29 mouse cellular contexts compared by ENCODE assay signal in genomic region chr6:113513944-113514343, GRCm38 (mm10). TPM values are rescaled to one million over a fixed set of nuclear protein-coding genes. Genes with fewer than 3 reads are reported as not detected.
"Had no signal": no experiment of that assay in that cellular context is flagged by ENCODE, and none has a peak within 500 bp of the region (broad histone marks: within the 10 kb centered on the region; RNA-seq: fewer than 3 reads in every experiment).

No protein-coding gene starts in this region.

- H3K4me2 ChIP-seq: heart, embryonic 11.5 days; heart, embryonic 13.5 days; heart, embryonic 15.5 days; hindbrain, embryonic 13.5 days; hindbrain, embryonic 15.5 days; kidney, embryonic 15.5 days; limb, embryonic 12.5 days; liver, embryonic 11.5 days; liver, embryonic 13.5 days; liver, embryonic 15.5 days had no signal

- ATAC-seq: hindbrain, postnatal 0 days had no signal

- H3K9ac ChIP-seq: heart, embryonic 13.5 days; heart, embryonic 15.5 days; hindbrain, embryonic 13.5 days; hindbrain, embryonic 15.5 days; kidney, embryonic 15.5 days; limb, embryonic 12.5 days; liver, embryonic 13.5 days; liver, embryonic 15.5 days had no signal

- H3K9me3 ChIP-seq: heart, embryonic 15.5 days; hindbrain, embryonic 13.5 days; hindbrain, embryonic 15.5 days; kidney, embryonic 15.5 days; limb, embryonic 10.5 days; limb, embryonic 12.5 days; liver, embryonic 13.5 days; liver, embryonic 15.5 days had no signal

- H3K27me3 ChIP-seq: heart, embryonic 13.5 days; heart, embryonic 15.5 days; hindbrain, embryonic 13.5 days; hindbrain, embryonic 15.5 days; kidney, embryonic 15.5 days; limb, embryonic 12.5 days; liver, embryonic 13.5 days; liver, embryonic 15.5 days had no signal

- H3K27ac ChIP-seq: heart, adult 2 months; heart, embryonic 13.5 days; heart, embryonic 15.5 days; hindbrain, embryonic 13.5 days; hindbrain, embryonic 15.5 days; hindbrain, postnatal 0 days; kidney, embryonic 15.5 days; kidney, postnatal 0 days; left cerebral cortex, adult 2 months; limb, embryonic 10.5 days; limb, embryonic 12.5 days; liver, embryonic 13.5 days; liver, embryonic 15.5 days had no signal

- DNase-seq: gastrocnemius, postnatal 14 days; gastrocnemius, postnatal 36 days; heart, adult 11 months; heart, adult 2 months; heart, postnatal 14 days; heart, postnatal 36 days; kidney, adult 18-20 months; kidney, adult 9 months; kidney, postnatal 14 days; kidney, postnatal 36 days; layer of hippocampus, adult 9-11 months; liver; liver, embryonic 13.5 days had no signal

- H3K4me1 ChIP-seq: heart, embryonic 13.5 days; heart, embryonic 15.5 days; hindbrain, embryonic 13.5 days; hindbrain, embryonic 15.5 days; kidney, embryonic 15.5 days; liver, embryonic 15.5 days had no signal

- H3K4me3 ChIP-seq: heart, adult 2 months; heart, embryonic 13.5 days; heart, embryonic 15.5 days; hindbrain, embryonic 13.5 days; hindbrain, embryonic 15.5 days; kidney, embryonic 15.5 days; left cerebral cortex, adult 2 months; limb, embryonic 10.5 days; limb, embryonic 12.5 days; liver, embryonic 13.5 days; liver, embryonic 15.5 days had no signal

RNA-seq across cellular contexts. Expression of gene Prrt3, which starts 12.2 kb away (rescaled TPM):
- total RNA-seq: gastrocnemius, adult 8-10 months; gastrocnemius, postnatal 36 days; heart, adult 2 months; heart, postnatal 14 days; heart, postnatal 36 days; hematopoietic stem cell, adult 5-6 weeks had no signal
- polyA plus RNA-seq: gonadal fat pad, adult 2 months; heart, adult 2 months had no signal
